Mouse (Mus musculus) embryo, embryonic 11.5 days (tissue): ENCODE data around the gene Btnl6.
"Not testable (repeated sequence)": the region's sequence is repeated elsewhere in the genome, so short reads cannot be mapped to it uniquely, and the experiment has no call there.

ENCODE experiments used
- DNase-seq: peaks from one replicate; pipeline ENCODE4 v3.0.0-alpha.2; 2012; ENCODE audit warnings: low read depth, low spot score

Btnl6 gene

DNA sequence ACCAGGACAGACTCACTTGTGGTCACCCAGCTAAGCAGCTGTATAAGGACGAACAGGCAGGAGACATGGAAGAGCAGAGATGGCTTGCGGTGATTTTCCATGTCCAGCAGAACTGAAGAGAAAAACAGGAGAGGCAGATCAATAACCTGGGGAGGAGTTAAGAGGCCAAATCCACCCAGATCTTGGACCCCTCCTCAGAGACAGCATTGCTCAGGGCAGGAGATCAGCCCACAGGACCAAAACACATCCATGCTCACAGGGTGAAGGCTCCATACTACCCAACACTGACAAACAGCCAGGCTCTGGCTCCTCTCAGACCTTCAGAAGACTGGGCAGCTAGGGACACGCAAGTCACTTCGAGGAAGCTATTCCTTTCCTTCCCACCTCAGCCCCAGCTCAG is at the start of gene Btnl6:
Btnl6 (minus strand) TSS at position 101 of the 400 bp plus-strand sequence.
- DNase-seq = no peak

DNA sequence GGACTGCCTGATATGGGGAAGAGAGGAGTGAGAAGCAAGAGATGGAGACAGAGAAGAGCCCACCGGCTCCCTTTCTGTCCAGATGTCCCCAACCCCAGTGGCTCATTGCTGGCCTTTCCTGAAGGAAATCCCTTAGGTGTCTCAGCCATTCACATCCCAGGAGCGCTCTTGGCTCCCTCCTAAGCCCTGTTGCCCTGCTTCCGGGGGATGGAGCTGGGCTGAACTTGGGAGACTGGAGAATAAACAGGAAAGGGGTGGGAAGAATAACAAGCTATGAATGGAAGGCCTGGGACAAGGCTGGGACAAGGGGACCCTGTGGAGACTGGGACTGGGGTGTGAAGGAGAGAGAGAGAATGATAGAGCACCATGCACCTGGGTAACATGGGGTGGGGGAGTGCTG is 47.6 kb upstream of the Btnl6 start:
- no peak for DNase-seq

- DNase-seq = no peak
These were observed 46.9 kb upstream of the Btnl6 start, which contains the start of gene Notch4 for GRCm38 (mm10) chr17:34564003-34564421. Gene Notch4 (plus strand): TSS chr17:34564268.

DNA sequence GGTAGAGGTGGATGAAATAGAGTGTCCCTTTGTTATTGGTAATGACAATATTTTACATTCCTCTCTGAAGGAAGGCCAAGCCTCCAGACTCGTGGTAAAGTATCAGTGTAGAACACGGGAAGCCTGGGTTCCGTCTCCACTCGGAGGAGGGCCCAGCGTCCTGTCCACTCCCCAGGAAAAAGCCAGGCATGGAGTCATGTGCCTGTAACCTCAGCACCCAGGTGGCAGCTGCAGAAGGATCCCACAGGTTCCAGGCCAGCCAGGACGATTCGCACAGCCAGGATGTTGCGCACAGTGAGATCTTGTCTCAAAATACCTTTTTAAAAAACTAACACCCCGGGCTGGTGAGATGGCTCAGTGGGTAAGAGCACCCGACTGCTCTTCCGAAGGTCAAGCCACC is 46.2 kb upstream of the Btnl6 start:
- DNase-seq = no peak

GRCm38 (mm10) chr17:34562595-34562994 is 45.4 kb upstream of the Btnl6 start:
- DNase-seq = no peak

DNA sequence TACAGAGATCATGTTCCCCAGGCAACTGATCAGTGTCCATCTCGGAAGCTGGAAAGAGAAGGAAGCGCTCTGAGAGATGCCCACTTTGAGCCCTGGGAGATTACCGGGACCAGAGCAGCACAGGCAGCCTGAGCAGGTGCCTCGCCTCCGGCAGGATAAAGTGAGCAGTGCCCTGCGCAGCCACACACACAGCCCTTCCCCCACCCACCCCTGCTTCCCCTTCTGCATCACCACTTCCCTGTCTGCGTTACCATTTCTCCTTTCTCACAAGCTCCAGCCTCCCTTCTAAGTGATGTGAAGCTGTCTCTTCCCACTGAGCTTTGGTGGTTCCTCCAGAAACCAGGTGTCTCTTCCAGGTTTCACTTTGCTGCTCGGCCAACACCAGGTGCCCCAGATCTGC is 44.0 kb upstream of the Btnl6 start:
- DNase-seq = no peak

DNA sequence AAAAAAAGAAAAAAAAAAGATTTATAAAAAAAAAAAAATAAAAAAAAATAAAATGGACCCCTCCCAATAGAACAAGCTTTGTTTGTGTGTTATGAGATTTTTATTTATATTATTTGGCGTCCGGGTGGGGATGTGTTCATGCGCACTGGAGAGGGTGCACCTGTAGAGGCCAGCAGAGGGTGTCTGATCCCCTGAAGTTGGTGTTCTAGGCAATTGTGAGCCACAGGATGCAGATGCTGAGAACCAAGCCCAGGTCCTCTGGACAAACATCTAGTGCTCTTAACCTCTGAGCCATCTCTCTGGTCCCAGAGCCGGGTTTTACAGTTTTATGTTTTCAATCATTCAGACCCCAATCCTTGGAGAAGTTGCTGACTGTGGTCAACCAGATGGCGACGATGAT is 43.3 kb upstream of the Btnl6 start:
- DNase-seq = no peak

DNA sequence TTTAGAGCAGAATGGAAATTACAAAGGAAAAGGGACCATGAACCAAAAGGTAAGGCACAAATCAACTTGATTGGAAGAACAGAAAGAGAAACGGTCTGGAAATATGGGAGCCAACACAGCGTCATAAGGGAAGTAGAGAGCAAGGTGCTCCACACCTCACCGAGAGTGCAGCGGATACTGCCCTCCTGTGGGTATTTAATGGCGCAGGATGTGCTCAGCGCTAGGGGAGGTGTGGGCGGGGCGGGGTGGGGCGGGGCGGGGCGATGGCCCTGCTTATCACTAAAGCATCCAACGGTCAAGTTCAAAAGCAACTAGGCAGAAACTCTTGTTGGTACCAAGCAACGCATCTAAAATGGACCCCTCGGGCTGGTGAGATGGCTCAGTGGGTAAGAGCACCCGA is 42.7 kb upstream of the Btnl6 start:
- DNase-seq = no peak

DNA sequence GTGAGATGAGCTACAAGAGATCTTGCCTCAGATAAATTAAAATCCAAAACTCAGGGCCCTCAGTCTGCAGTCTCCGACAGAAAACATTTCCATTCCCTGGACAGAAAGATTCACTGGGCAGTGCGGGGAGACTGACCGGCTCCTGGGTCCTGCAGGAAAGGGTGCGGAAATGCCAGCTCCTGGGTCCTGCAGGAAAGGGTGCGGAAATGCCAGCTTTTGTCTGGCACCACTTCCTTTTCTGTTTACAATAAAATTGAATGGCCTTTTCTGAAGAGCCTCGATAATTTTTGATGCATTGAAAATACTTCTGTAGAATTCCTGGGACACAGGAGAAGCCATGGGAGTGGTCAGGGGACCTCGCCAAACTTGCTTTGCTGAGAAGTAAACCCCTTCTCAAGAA is 42.0 kb upstream of the Btnl6 start:
- no peak for DNase-seq

DNA sequence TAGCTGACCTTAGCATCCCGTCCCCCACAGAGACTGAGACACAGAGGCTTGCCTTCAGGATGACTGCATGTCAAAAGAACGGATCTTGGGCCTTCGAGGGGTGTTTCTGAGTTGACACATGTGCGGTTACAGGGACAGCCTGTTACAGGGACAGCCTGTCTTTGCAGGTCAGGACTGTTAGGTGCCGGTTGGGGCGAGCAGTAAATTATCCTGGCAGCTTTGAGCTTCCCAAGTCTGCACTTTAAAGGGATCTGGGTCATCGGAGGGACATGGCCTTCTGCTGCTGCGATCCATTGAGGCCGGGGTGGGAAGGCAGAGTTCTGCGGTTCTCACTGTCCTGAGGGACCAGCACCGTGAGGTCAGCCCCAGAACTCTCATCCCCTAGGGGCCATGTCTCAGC is 40.3 kb upstream of the Btnl6 start:
- no peak for DNase-seq

- DNase-seq = no peak
These were observed 39.3 kb upstream of the Btnl6 start for GRCm38 (mm10) chr17:34556406-34556805.

- DNase-seq = peak; percentile 59
These were observed 38.3 kb upstream of the Btnl6 start for GRCm38 (mm10) chr17:34555483-34555882.

DNA sequence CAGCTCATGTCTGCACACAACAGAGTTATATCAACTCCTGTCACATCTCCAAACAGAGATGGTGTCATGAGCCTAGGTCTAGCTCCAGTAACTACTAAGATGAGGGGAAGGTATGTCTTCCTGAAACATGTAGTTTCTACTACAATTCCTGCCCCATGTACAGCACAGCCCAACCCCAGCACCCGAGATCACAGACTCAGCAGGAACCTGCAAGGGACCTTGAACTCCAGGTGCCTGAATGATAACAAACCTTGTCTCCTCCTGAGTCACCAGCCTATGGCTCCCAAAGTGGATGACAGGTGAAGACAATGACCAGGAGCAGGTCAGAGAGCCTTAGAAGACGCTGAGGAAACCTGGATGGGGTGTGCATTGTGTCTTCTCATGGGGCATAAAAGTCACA is 32.7 kb upstream of the Btnl6 start:
- DNase-seq = no peak

DNA sequence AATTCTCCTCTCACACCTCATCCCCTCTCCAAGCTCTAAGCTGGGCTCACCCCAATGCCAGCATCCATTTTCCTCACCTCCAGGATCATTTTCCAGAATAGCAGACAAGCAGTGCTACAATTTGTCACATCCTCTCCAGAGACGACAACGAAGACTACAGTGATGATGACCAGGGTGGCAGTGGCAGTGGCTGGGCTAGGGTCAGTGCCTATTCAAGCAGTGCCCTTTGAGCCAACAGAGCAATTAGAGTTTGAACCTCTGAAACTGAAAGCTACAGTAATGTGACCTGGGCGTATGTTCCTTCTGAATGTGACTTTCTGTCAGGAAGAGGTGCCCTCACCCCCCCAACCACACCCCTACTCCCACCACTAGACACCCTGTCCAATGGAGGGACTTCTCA is 32.0 kb upstream of the Btnl6 start:
- DNase-seq = no peak

- no peak for DNase-seq
These were observed 30.4 kb upstream of the Btnl6 start for GRCm38 (mm10) chr17:34547601-34548000.

GRCm38 (mm10) chr17:34546797-34547196 is 29.6 kb upstream of the Btnl6 start:
- DNase-seq = no peak

DNA sequence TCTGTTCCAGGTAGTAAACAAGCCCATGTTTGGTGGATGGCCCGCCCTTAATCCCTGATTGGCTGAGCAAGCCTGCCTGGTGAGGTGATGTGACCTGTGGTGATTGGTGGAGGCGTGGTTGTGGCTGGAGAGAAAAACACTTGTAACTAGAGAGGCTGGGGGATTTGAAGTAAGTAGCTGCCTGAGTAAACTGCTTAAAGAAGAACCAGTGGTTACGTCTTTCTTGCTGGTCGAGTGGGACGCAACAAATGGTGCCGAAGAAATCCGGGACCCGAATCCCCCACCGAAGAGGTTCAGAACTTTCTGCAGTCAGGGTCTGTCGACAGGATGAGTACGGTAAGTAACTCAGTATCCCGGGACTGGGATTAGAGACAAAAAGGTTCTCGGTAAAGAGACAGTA is 26.4 kb upstream of the Btnl6 start:
- DNase-seq = not testable (repeated sequence)

DNA sequence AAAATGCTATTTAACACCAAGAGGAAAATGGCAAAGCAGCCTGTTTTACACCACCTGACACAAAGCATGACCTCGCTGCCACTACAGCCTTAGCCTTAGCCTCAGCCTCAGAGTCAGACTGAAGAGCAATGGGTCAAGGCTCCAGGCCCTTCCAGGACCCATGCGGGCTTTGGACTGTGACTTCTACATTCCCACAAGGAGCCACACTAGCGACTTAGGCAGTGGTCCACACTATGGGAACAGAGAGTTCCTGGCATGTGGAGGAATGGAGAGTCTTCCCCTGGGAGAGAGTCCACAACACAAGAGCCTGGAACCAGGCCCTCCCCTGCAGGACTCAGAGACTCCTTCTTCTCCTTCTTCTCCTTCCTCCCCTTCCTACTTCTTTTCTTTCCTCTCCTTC is 15.5 kb upstream of the Btnl6 start:
- DNase-seq = no peak

DNA sequence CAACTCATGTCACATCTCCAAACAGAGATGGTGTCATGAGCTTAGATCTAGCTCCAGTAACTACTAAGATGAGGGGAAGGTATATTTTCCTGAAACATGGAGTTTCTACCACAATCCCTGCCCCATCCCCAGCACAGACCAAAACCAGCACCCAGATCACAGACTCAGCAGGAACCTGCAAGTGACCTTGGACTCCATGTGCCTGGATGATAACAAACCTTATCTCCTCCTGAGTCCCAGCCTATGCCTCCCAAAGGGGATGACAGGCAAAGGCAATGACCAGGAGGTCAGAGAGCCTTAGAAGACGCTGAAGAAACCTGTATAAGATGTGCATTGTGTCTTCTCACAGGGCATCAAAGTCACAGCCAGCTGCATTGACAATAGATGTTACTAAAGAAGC is 1.8 kb upstream of the Btnl6 start:
- DNase-seq = no peak

- not testable (repeated sequence) for DNase-seq
These were observed 1.4 kb upstream of the Btnl6 start for GRCm38 (mm10) chr17:34518571-34518970.

- DNase-seq = no peak
These were observed 643 bp upstream of the Btnl6 start for GRCm38 (mm10) chr17:34517795-34518194.

- DNase-seq = no peak
These were observed 638 bp downstream of the Btnl6 start for GRCm38 (mm10) chr17:34516514-34516913.

- DNase-seq = not testable (repeated sequence)
These were observed 5.4 kb downstream of the Btnl6 start for GRCm38 (mm10) chr17:34511723-34512122.

DNA sequence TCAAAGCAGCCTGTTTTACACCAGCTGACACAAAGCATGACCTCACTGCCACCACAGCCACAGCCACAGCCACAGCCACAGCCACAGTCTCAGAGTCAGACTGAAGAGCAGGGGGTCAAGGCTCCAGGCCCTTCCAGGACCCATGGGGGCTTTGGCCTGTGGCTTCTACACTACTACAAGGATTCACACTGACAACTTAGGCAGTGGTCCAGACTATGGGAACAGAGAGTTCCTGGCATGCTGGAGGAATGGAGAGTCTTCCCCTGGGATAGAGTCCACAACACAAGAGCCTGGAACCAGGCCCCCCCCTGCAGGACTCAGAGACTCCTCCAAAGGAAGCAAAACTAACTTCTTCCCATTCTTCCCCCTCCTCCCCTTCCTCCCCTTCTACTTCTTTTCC is 9.6 kb downstream of the Btnl6 start:
- DNase-seq = no peak

DNA sequence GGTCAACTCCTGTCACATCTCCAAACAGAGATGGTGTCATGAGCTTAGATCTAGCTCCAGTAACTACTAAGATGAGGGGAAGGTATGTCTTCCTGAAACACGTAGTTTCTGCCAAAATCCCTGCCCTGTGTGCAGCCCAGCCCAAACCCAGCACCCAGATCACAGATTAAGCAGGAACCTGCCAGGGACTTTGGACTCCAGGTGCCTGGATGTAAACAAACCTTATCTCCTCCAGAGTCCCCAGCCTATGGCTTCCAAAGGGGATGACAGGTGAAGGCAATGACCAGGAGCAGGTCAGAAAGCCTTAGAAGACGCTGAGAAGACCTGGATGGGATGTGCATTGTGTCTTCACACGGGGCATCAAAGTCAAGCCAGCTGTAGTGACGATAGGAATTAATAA is 19.4 kb downstream of the Btnl6 start:
- DNase-seq = not testable (repeated sequence)
